Mouse (Mus musculus): ENCODE data around the gene Cuedc1.

Cuedc1 gene

GRCm38 (mm10) chr11:88117356-88118090, 19.7 kb downstream of the Cuedc1 start:
- DNase-seq (ENCODE audit: low read depth in 2 of 2, low spot score in 2 of 2), result no peak

GRCm38 (mm10) chr11:88118091-88118440, 20.2 kb downstream of the Cuedc1 start:
- DNase-seq (ENCODE audit: low read depth in 2 of 2, low spot score in 2 of 2), result no peak

- no peak for DNase-seq (ENCODE audit: low read depth in 2 of 2, low spot score in 2 of 2)
These were observed 21.2 kb downstream of the Cuedc1 start for GRCm38 (mm10) chr11:88118817-88119642.

GRCm38 (mm10) chr11:88122545-88122944, 24.7 kb downstream of the Cuedc1 start:
- no peak for DNase-seq (ENCODE audit: low read depth in 2 of 2, low spot score in 2 of 2)

GRCm38 (mm10) chr11:88123021-88123420, 25.2 kb downstream of the Cuedc1 start:
- no peak for DNase-seq (ENCODE audit: low read depth in 2 of 2, low spot score in 2 of 2)

- DNase-seq (ENCODE audit: low read depth in 2 of 2, low spot score in 2 of 2), result no peak
These were observed 25.9 kb downstream of the Cuedc1 start for GRCm38 (mm10) chr11:88123731-88124130.

GRCm38 (mm10) chr11:88125483-88125882, 27.6 kb downstream of the Cuedc1 start:
- no peak for DNase-seq (ENCODE audit: low read depth in 2 of 2, low spot score in 2 of 2)

GRCm38 (mm10) chr11:88126306-88126793, 28.5 kb downstream of the Cuedc1 start:
- DNase-seq (ENCODE audit: low read depth in 2 of 2, low spot score in 2 of 2), result no peak

- DNase-seq (ENCODE audit: low read depth in 2 of 2, low spot score in 2 of 2), result no peak
These were observed 30.6 kb downstream of the Cuedc1 start for GRCm38 (mm10) chr11:88128461-88128860.

- DNase-seq (ENCODE audit: low read depth in 2 of 2, low spot score in 2 of 2), result no peak
These were observed 31.4 kb downstream of the Cuedc1 start for GRCm38 (mm10) chr11:88129281-88129680.

GRCm38 (mm10) chr11:88129935-88130334, 32.1 kb downstream of the Cuedc1 start:
- DNase-seq (ENCODE audit: low read depth in 2 of 2, low spot score in 2 of 2), result no peak

GRCm38 (mm10) chr11:88131847-88132246, 34.0 kb downstream of the Cuedc1 start:
- peak; percentile 42 to 53 for DNase-seq (ENCODE audit: low read depth in 2 of 2, low spot score in 2 of 2)

- DNase-seq (ENCODE audit: low read depth in 2 of 2, low spot score in 2 of 2), result no peak
These were observed 37.4 kb downstream of the Cuedc1 start for GRCm38 (mm10) chr11:88135218-88135617.

- no peak for DNase-seq (ENCODE audit: low read depth in 2 of 2, low spot score in 2 of 2)
These were observed 40.1 kb downstream of the Cuedc1 start for GRCm38 (mm10) chr11:88137814-88138425.

GRCm38 (mm10) chr11:88139256-88139861, 41.5 kb downstream of the Cuedc1 start:
- DNase-seq (ENCODE audit: low read depth in 2 of 2, low spot score in 2 of 2), result no peak

- DNase-seq (ENCODE audit: low read depth in 2 of 2, low spot score in 2 of 2), result no peak
These were observed 42.5 kb downstream of the Cuedc1 start for GRCm38 (mm10) chr11:88140066-88141060.

- DNase-seq (ENCODE audit: low read depth in 2 of 2, low spot score in 2 of 2), result no peak
These were observed 44.5 kb downstream of the Cuedc1 start for GRCm38 (mm10) chr11:88142362-88142761.

GRCm38 (mm10) chr11:88144100-88144499, 46.2 kb downstream of the Cuedc1 start:
- no peak for DNase-seq (ENCODE audit: low read depth in 2 of 2, low spot score in 2 of 2)

GRCm38 (mm10) chr11:88145214-88146006, 47.6 kb downstream of the Cuedc1 start:
- peak; percentile 64 to 71 for DNase-seq (ENCODE audit: low read depth in 2 of 2, low spot score in 2 of 2)
